Mouse (Mus musculus) thymus, postnatal 36 days (tissue): ENCODE results near the gene Stom.

ENCODE experiments used
- DNase-seq, 2 experiments: peaks; one replicate each; pipeline ENCODE4 v3.0.0; 2022; ENCODE audit warnings: mixed read lengths in 2 of 2

The Stom gene

GRCm38 (mm10) chr2:35336388-35337280 is at the start of gene Stom:
TSS of gene Stom (minus strand) at chr2:35336976.
- DNase-seq = peak; percentile 99 to 100

DNA sequence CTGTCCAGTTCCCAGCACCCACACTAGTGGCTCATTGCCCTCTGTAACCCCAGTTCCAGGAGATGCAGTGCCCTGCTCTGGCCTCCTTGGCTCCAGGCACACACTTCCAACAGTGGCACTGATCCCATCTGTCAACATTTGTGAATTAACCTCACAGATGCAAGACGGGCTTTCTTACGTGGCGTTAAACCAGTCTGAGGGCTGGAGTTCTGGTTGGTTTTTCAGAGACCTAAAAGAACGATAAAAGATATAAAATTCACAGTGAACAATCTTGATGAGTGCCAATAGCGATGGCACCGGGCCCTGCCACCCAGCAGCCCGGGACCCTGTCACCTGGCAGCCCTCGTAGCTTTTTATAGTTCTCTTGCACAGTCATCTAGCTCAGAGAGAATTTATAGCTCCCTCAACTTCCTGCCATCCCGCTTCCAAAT is 48.7 kb upstream of the Stom start:
- DNase-seq = no peak

DNA sequence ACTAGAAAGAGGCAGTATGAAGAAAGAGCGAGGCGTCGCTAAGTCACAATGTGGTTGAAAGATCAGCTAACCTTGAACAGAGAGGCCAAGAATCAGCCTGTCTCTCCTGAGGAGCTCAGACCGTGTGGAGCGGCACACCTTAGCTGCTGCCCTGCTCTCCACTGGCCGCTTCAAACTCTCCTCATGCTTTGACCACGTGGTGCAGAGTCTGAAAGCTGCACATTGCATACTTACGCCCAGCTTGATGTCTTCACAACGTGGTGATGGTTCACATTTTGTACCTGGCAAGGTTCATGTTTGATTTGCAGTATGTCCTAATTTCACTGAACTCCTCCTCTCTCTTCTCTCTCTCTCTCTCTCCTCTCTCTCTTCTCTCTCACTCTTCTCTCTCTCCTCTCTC is 42.5 kb upstream of the Stom start:
- no peak for DNase-seq

GRCm38 (mm10) chr2:35377600-35377999 is 40.8 kb upstream of the Stom start:
- DNase-seq = no peak

- DNase-seq = peak in 1 of 2 experiments; percentile 33
Observed at GRCm38 (mm10) chr2:35373003-35373402, 36.2 kb upstream of the Stom start.

GRCm38 (mm10) chr2:35370686-35371085 is 33.9 kb upstream of the Stom start:
- DNase-seq = no peak

- no peak for DNase-seq
Observed at GRCm38 (mm10) chr2:35367629-35368028, 30.9 kb upstream of the Stom start, which contains the start of gene 4930568D16Rik. TSS of gene 4930568D16Rik (minus strand) at chr2:35367729.

DNA sequence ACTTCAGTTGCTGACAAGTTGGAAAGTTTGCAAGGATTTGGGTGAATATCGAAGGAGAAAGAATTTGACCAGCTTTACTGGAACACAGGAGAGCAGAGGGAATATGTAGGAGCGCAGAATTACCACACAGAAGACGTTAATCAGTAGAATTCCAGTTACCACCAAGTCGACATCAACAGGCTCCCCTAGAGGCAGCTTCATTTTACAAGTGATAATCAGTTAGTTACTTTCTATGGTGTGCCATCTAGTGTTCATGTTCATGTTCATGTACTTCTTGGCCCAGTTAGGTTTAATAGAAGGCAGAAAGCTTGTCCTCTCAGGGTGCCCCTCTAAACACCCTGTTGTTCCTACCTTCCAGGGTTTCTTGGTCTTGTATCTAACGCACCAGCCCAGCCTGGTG is 12.4 kb upstream of the Stom start:
- DNase-seq = no peak

DNA sequence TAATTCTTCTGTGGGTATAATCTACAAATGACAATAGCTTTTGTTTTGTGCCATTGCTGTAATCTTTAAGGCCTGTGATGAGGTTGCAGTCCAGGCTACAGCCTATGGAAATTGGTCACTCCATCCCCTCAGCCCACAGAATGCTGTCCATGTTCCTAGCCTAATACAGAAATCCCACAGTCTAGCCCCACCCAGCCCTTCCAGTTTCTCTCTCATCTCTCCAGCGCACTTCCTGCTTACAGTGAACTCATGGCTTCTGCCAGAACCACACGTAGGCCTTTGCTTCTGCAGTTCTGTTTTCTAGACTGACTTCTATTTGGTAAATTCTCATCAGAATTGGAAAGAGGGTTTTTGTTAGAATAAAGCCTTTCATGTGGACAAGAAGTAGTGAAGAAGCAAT is 9.2 kb upstream of the Stom start:
- no peak for DNase-seq

- no peak for DNase-seq
Observed at GRCm38 (mm10) chr2:35342605-35343004, 5.8 kb upstream of the Stom start.

DNA sequence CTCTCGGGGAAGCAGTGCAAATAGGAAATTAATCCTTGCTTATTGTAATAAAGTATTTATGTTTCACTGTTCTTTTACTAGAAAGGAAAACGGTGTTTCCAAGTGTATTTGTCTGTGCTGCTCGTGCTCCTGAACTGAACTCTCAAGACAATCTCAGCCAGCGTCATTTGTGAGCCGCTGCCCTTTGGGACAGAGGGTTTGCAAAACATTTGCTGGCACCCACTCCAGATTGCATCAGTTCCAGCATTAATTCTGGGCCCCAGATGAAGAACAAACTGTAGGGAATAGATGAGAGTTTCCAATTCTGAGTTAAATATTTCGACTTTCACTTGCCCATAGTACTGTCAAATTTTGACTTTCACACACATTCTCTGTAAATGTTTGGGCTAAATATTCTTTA is 1.9 kb upstream of the Stom start:
- DNase-seq = no peak

- DNase-seq = no peak
Observed at GRCm38 (mm10) chr2:35338036-35338435, 1.3 kb upstream of the Stom start.

DNA sequence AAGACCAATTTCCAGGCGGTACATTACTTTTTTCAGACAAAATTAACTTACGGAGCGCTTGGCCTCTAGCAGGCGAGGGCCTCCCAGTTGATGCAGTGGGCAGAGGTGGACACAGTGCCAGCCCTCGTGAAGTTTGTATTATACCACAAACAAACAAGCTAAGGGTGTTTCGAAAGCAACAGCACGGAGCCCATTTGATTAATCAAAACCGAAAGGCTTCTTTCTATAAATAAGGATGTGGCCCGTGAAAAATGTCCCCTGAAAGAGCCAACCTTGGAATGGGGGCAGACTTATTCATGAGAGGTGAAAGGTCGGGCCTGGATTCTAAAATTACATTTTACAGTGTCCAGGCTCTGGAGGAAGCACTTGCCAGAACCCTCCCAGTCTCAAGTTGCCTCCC is 643 bp upstream of the Stom start:
- DNase-seq = no peak

DNA sequence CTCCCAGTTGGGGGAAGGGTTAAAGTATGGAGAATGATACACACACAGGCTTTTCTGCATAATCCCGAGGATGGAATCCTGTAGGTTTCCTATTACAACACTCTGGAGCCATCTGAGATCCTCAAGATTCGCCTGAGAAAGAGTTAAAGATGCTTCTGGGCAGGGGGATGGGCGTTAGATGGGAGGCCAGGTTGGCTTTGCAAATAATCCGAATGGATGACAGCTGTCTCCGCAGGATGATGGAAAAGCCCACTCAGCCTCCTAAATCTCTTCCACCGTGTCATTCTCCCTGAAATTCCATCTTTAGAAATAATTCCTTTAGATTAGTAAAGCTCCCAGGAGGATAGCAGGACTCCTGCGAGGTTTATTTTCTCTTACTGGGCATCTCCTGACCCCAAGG is 1.2 kb downstream of the Stom start:
- DNase-seq = no peak

DNA sequence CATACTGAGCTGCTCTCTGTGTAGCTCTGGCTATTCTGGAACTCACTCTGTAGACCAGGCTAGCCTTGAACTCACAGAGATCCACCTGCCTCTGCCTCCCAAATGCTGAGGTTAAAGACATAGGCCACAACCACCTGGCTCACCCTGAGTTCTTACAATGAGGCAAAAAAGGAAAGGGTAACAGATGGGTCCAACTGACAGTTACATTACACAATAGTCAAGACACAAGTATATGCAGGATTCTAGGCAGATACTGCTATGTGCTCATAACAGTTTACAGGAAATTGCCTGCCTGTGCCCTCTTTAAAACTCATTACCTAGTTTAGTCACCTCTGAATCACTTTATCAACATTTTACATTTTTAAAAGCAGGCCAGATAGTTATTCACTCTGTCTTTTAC is 3.1 kb downstream of the Stom start:
- no peak for DNase-seq

DNA sequence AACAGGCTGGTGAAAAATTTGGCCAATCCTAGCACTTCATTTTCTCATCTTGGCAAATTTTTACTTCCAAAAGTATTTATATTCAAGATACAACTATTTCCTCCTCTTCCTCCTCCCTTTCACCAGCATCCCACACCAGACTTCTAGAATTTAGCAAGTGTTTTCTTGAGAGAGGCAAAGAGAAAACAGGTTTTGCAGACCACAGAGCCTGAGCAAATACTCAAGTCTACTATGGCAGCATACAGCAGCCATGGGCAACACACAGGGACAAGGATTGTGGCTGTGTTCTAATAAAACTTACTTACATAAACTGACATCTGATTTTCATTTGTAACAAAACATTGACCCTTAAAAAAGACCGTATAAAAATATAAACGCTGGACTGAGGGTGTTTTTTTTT is 5.6 kb downstream of the Stom start:
- no peak for DNase-seq

DNA sequence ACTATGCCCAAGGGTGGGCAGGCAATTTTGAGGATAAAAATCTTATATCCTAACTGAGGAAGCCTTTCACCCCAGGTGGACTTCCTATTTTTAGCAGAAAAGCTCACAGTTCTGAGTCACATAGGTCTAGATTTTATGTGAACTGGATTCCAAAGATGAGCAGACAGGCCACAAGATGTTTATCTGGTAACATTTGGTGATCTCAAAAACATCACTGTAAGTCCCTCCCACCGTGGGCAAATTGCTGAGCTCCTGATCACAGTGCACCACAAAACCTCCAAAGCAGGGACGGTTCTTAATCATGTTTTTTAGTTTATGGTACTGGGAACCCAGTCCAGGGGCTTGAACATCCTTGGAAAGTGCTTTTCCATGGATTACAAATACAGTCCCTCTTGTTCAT is 7.7 kb downstream of the Stom start:
- no peak for DNase-seq

DNA sequence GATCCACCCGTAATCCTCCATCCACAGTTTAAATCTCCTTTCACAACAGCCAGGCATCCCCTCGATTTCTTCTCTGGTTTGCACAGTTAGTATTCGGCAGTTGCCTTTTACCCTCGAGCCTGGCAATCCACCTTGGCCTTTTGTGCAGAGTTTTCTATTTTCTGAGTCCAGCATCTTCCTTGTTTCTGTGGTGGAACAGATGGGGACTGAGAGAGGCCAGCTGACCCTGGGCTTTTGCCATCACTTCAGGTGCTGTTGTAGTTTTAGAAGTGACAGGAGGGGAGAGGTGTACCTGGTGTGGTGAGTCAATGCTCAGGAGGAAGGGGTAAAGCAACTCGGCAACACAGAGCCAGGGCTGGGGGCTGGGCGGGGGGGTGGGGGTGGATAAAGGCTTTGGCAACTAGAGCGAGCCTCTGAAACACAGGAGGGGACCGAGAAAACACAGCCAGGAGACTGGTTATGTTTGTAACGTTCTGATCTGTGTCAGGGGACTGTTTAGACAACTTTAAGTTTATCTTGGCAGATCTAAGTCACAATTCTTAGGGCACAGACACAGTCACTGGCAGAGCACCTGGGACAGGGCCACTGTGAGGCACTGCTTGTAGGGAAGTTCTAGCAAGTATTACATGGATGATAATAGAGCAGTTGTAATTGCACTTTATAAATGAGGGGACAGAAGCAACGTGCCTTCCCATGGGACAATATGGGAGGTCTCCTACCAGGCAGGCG is 8.5 kb downstream of the Stom start:
- no peak for DNase-seq

GRCm38 (mm10) chr2:35327583-35327982 is 9.2 kb downstream of the Stom start:
- no peak for DNase-seq

DNA sequence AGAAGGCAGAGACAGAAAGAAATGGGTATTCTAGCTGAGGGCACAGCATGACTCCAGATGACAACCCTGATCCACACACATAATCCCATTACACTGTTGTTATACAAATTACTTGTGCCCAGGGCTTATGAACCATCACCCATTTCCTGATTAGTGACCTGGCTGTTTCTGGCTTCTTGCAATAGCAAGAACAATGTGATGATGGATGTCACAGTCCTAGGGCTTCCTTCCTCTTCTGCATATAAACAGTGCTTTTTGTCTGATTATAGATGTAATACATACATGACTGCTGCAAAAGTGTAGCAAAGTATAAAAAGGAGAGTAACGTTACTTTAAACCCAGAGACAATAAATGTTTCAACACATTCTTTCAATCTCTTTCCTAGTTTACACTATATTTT is 9.8 kb downstream of the Stom start:
- DNase-seq = no peak

GRCm38 (mm10) chr2:35325930-35326329 is 10.8 kb downstream of the Stom start:
- DNase-seq = no peak

DNA sequence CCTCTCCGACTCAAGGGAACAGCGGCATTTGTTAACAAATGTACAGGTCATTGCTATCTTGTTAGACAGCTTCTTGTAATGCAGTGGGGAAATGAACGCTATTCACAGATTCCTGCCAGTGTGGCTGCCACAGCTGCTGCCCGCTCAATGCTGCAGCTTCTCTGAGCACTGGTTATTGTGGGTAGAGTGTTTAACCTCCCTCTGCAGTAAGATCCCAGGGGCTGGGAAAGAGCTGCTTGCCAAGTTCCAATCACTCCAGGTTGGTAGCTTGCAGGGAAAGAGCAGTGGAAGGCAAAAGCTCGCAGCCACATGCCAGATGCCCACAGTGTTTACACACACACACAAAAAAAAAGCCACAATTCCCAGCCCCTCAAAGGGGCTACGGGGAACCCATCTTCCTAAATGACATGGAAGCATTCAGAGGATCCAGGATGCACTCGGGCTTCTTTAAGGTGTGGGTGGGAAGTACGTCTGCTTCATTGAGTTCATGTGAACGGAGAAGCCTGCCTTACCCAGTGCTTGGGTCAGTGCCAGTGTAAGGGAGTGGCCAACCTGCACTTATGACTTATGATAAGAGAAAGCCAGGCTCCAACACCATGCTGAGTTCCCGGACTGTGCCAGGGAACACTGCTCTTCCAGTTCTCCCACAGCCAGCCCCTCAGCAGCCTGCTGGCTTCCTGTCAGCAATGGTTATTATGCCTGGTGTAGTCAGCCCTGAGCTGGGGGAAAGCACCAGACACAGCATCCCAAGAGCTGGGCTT is 14.2 kb downstream of the Stom start:
- DNase-seq = no peak

GRCm38 (mm10) chr2:35320399-35320798 is 16.4 kb downstream of the Stom start:
- DNase-seq = no peak
